Mouse (Mus musculus) hematopoietic stem cell, adult 5-6 weeks (primary cell): ENCODE results near the gene Fance. TPM values are rescaled to one million over a fixed set of nuclear protein-coding genes. Genes with fewer than 3 reads are reported as not detected.
"Not testable (repeated sequence)": the region's sequence is repeated elsewhere in the genome, so short reads cannot be mapped to it uniquely, and the experiment has no call there.

Source experiments
- ATAC-seq, 2 experiments: fragments of 125-278 bp in 1 of 2; replicated peaks in 1 of 2; 2 replicates each; pipeline ENCODE4 v1.8.0; 2016 to 2017; ENCODE audit warnings: inconsistent platforms in 2 of 2, mild to moderate bottlenecking in 2 of 2, moderate number of reproducible peaks in 2 of 2, low read depth in 1 of 2, moderate TSS enrichment in 1 of 2; ENCODE audit not compliant: low FRiP score in 2 of 2, poor library complexity in 2 of 2, severe bottlenecking in 2 of 2, insufficient read depth in 1 of 2, low TSS enrichment in 1 of 2
- total RNA-seq: library from RNA; stranded (forward); fragments of 172-1452, 232-1000 nt; gene quantifications from 2 replicates; pipeline ENCODE4 v1.2.3, GENCODE M21; 2017

The Fance gene
- total RNA-seq, 1 experiment from 2014 or later, result 7.5 TPM

- ATAC-seq, result no peak
Measured at GRCm38 (mm10) chr17:28313880-28314225, 534 bp downstream of the Fance start.

DNA sequence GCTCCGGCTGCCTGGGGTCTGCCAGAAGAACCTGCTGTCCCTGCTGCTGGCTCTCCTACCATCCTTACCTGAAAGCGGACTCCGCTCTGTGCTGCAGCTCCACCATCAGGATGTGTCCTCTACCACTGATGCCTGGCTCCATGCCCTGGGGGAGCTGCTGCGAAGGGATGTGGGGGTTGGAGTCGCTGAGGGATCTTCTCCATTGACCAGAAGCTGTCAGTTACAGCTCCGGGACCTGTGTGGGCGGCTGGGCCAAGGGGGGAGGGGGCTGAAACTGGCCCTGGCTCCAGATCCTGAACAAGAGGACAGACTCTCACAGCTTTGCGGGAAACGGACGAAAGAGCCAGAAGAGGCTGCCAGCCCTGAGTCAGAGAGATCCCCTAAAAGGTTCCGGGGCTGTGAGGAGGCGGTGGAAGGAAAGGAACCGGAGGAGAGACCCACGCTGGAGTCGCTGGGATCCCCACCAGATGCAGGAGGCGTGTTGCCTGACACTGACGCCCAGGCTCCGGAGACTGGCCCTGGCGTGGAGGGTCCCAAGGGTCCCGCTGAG, 2.4 kb downstream of the Fance start:
- ATAC-seq, result no peak

- ATAC-seq, result no peak
Measured at GRCm38 (mm10) chr17:28316476-28316875, 3.2 kb downstream of the Fance start.

DNA sequence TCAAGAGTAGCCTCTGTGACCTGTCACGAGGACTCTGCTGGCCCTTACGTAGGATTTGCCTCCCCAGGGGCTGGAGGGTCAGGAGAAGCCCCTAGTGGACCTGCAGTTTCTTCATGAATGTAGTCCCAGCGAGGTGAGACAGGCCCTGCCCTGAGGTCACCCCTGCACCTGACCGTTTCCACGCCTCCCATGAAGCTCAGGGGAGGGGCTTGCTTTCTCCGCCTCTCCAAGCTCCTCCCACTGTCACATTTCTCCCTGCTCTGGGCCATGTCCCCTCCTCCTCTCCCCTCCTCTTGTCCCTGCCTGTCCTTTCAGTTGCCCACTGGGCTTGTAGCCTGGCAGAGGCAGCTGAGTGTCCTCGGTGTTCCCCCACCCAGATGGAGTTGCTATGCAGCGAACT, 3.8 kb downstream of the Fance start:
- no peak for ATAC-seq

- ATAC-seq, result no peak
Measured at GRCm38 (mm10) chr17:28317725-28318124, 4.4 kb downstream of the Fance start.

DNA sequence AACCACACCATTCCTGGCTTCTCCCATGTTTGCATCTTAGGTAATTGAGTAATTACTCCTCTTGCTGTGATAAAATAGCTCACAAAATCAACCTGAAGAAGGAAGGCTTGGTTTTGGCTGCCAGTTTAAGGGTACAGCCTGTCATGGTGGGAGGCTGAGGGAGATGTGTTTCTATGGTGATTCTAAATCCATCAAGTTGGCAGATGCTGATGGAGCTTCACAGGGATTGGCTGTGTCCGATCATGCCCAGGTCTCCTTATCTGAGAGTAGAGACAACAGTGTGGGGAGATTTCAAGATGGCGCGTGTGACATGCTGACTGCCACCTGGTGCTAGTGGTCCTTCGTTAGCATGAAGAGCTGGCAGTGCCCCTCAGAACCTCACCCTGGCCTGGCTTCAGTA, 8.4 kb downstream of the Fance start:
- ATAC-seq, result no peak

DNA sequence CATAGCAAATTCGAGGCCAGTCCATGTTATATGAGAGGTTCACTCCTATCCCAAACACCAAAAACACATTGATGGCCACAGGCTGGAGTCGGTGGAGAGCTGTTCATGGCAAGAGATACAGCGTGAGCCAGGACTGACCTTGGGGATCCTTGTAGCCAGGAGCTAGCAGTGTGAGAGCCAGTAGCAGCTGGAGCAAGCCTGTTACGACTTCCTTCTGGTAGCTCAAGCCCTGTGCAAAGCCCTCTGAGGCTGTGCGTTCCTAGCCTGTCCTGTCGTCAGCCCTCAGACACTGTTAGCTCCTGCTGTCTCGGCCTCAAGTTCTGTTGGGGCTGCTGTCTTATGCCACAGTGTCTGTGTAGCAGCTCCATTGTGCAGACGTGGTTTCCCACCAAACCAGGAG, 10.5 kb downstream of the Fance start:
- no peak for ATAC-seq

- not testable (repeated sequence) for ATAC-seq
Measured at GRCm38 (mm10) chr17:28324416-28324815, 11.1 kb downstream of the Fance start.

GRCm38 (mm10) chr17:28325751-28326150, 12.4 kb downstream of the Fance start:
- no peak for ATAC-seq

DNA sequence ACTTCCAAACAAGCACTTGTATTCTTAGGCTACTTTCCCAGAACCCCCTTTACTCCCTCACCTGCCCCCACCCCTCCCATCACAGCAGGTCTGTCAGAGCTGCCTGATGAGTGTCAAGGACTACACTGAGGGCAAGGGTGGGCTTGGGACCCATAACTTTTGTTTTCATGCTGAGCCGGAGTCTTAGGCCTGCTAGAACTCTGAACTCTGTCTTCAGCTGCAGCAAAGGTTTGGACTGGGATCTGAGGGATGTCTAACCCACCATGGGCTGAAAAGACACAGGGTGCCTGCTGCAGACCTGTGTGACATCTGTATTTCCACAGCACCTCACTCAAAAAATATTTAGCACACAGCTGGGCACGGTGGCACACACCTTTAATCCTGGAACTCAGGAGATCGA, 13.6 kb downstream of the Fance start:
- no peak for ATAC-seq

DNA sequence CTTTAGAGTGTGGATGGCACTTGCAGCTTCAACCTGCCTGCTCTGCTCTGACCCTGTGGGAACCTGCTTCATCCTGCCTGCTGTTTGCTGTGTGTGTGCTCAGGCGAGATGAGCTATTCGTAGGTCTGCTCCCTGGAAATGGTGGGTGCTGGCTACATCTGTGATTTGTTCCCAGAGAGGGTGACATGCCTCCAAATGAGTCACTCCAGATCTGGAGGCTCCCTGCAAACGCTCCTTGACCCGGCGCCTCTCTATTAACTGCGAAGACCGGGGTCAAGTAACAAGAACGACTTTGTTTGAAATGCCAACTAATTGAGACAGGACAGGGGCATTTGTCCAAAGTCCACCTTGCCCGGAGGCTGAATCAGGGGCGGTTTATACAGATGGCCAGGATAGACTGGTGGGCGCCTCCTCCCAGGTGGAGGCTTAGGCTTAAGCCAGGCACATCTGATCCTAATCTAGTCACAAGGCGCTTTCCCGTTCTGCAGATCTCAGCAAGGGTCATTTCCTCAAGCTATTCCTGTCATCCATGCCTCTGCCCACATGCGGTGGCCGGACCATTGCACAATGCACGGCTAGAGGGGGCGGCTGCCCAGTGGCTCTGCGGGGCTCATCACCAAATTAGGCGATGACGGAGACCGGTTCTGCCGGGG, 14.5 kb downstream of the Fance start:
- ATAC-seq, result peak in 1 of 2 experiments; percentile 16; a peak in 1 of 4 replicates

DNA sequence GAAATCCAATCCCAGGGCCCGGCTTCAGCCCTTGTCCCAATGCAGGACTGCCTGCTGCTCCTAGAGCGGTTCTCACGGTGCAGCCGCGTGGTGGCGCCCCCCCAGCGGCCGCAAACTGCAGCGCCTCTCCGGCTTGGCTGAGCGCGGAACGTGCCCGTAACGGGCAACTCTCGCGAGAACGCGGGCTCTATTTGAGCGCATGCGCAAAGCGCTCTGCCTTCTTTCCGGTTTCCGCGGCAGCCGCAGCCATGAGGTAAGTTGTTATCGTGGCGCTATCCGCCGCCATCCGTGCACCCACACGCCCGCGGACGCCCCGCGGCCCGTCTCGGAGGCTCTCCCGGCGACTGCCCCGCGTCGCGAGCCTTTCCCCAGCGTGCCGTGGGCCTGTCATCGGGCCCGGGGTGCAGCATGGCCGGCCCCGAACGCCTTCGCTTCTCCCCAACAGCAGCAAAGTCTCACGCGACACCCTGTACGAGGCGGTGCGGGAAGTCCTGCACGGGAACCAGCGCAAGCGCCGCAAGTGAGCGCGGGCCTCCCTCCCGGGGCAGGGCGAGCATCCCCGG, 15.1 kb downstream of the Fance start, which contains the start of gene Rpl10a:
Rpl10a (plus strand) TSS at position 106 of the 563 bp plus-strand sequence.
- peak; percentile 77 to 81 for ATAC-seq

DNA sequence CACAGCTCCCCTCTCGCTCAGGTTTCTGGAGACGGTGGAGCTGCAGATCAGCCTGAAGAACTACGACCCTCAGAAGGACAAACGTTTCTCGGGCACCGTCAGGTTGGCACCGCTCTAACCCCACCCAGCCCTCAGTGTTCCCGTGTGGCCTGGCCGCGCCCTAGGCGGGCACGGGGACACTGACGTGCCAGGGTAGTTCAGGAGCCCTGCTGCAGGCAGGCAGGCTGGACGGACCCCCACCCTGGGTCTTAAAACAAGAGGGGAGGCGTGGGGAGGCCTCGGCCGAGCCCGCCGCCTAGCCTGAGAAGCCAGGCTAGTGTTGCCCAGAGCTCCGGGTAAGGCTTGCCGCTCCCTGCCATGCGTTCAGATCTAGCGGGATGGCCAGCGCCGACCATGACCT, 15.6 kb downstream of the Fance start:
- no peak for ATAC-seq

GRCm38 (mm10) chr17:28329503-28330231, 16.3 kb downstream of the Fance start:
- no peak for ATAC-seq

DNA sequence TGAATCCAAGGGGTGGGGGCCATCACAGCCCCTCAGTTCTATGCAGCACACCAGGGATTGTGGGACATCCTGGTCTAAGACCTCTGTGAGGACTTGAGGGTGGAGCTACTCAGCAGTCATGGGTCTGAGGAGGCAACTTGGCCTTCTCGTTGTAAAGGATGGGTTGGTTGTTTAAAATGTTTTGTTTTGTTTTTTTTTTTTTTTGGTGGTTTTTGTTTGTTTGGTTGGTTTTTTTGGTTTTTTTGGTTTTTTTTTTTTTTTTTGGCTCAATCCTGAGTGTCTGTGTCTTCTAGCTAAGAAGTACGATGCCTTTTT, 16.9 kb downstream of the Fance start:
- no peak for ATAC-seq

- not testable (repeated sequence) for ATAC-seq
Measured at GRCm38 (mm10) chr17:28330590-28330989, 17.3 kb downstream of the Fance start.

DNA sequence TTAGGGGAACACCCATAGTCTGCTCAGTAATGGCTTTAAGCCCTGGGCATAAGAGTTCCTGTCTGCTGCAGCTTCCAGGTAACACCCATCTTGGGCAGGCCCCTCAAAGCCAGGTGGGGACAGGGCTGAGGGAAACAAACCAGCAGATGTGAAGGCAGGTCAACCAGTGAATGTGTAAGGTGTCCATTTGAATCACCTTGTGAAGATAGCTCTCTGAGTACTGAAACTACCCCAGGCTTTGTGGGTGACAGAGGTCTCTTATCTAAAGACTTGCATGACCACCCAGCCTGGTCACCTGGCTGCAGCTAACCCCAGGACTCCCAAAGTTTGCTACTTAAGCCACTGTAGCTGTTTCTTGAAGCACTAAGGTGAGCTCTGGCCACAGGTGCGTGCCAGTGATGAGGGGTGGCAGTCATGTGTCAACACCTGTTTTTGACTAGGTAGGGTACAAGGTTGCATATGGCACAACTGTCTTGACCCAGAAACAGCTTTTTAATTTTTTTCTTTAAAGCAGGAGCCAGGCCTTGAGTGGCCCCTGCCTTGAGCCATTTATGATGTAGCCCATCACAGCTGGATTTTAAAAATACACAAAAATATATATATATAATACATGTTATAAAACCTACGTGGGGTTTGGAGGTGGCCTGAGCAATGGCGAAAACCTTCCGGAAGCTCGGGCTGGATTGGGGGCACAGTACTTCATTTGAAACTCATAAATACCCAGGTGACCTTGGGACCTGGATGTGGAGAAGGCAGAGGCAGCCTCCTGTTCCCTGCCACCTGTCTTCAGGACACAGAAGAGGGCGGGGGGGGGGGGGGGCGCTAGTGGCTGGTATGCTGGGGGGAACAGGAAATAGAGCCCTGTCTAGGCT, 18.2 kb downstream of the Fance start:
- ATAC-seq, result no peak
